Mouse (Mus musculus) limb, embryonic 11.5 days (tissue): ENCODE results near the gene Zfp770. TPM values are rescaled to one million over a fixed set of nuclear protein-coding genes. Genes with fewer than 3 reads are reported as not detected.

Experiments used
- microRNA-seq: library from miRNA; unstranded; fragments of <30 nt; microRNA quantifications from one replicate; pipeline ENCODE4, GENCODE M21; 2016
- polyA plus RNA-seq: library from polyadenylated mRNA; unstranded; fragments of >200 nt; fragmentation: Nextera tagmentation; extraction: Ambion mirVana; gene quantifications from 2 replicates; pipeline ENCODE4 v1.2.1, GENCODE M21; 2014

Gene Zfp770
- polyA plus RNA-seq, 1 experiment from 2014 or later, result 4.8 TPM

Small RNAs within 50 kb of the gene (microRNA-seq; reads per million reads assigned to microRNA genes)
- gene Mir7002, result not detected

Other genes with a start within 250 kb of the Zfp770 start
- gene Gjd2, start 187.8 kb downstream of the Zfp770 start, polyA plus RNA-seq, result not detected in 2 replicates
- gene Actc1, start 147.9 kb downstream of the Zfp770 start, polyA plus RNA-seq, result 84.8 and 95.4 TPM in 2 replicates
- gene Aqr, start 14.4 kb downstream of the Zfp770 start, polyA plus RNA-seq, result 66.4 and 67.9 TPM in 2 replicates